Mouse (Mus musculus) yolk sac, embryonic 10.5 days (tissue): ENCODE results near the gene Map3k3.
A peak's percentile ranks its signal among the peaks of the same experiment; 100 is the strongest.
"Not testable (repeated sequence)": the region's sequence is repeated elsewhere in the genome, so short reads cannot be mapped to it uniquely, and the experiment has no call there.

Experiments
- DNase-seq: peaks from one replicate; pipeline ENCODE4 v3.0.0-alpha.2; 2017; ENCODE audit warnings: low spot score

The Map3k3 gene

DNA sequence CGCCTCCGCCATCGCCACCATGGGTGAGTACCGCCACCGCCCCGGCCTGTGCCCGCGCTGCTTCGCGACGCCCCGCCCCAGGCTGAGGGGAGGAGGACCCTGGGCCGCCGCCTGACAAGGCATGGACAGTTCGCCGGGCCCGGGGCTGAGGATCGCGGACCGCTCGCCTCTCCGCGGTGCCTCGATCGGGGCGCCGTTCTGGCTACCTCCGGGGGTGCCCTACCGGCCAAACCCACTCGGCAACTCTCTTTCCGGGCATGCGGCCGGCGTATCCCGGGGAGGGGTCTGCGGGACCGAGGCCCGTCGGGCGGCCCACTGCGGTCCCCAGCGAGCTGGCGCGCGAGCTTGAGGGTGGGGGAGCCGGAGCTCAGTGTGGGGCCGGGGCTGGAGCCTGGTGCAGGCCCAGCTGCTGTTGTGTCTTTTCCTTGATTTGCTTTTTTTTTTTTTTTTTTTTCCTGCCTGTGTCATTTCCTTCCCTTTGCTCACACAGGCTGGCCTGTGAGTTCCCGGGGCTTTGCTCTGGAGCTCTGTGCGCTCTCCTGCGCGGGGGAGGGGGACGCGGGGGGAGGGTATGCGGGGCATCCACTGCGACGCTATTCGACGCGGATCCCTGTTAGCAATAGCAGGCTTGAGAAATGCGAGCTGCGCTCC lies 623 bp downstream of the Map3k3 start:
- DNase-seq = peak; percentile 87

DNA sequence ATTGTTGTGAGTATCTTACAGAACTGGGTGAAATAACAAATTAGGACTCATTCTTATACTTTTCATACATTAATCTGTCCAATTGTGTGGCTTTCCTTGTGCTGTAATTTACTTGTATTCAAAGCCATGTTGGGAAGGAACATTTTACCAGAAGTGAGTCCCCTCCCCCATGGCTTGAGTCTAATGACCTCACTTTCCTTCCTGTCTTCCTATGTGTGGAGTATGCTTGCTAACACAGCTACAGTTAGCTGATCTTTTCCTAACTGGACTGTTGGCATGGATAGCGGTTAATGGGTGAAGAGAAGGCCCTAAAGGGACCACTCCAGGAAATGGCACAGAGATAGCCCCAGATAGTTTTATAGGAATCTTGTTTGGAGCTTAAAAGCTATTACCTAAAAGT lies 13.8 kb downstream of the Map3k3 start:
- no peak for DNase-seq

DNA sequence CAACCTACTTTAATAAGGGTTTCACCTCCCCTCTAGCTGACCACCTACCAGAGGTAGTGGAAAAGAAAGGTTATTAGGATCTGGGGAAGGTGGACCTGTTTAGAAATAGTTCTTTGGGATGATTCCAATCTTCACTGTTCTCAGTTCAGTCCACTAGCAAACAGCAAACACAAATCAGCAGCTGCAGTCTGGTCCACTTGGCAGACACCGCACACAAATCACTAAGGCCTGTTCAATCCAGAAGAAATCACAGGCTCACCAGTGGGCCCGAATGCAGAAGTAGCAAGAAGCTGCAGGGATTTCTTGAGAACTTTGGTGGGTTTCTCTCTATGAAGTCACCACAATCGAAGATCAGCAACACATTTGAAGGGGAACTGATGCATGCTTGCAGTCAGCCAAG lies 18.5 kb downstream of the Map3k3 start:
- no peak for DNase-seq

DNA sequence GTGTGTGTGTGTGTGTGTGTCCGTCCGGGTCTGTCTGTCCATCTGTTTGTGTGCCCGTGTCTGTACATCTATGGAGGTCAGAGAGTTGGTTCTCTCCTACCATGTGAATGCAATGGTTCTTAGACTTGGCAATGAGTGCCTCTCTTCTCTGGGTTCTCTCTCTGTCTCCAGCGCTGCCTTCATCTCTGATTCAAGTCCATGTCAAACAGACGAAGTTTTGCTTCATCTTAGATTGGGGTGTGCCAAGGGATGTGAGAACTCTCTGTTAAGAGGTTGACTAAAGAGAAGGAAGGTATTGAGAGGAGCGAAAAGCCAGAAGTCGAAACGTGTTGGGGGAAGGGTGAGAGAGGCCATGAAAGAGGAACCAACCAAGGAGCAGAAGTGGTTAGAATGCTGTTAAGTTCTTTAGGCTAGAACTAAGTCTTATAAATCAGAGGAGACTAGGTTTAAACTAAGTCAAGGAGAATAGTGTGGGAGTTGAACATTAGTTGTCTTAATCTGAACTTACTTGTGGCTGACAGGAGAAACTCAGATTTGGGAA lies 21.7 kb downstream of the Map3k3 start:
- DNase-seq = no peak

DNA sequence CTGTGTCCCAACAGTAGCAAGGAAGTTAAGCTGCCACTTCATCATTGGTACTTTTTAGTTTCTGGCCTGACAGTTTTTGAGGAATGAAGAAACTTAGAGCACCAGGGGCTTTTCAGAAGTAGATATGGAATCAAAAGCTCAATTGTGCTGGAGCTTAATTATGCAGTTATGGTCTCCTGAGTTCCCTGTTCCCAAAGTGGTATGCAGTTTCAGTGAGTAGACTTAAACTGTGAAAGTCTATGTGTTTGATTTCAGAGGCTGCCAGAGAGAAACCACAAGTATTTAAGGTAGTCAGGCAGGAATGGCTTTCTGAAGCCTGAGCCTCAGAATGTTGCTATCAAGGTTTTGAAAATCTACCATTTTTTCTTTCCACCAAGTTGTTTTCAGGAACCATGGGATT lies 27.3 kb downstream of the Map3k3 start:
- no peak for DNase-seq

DNA sequence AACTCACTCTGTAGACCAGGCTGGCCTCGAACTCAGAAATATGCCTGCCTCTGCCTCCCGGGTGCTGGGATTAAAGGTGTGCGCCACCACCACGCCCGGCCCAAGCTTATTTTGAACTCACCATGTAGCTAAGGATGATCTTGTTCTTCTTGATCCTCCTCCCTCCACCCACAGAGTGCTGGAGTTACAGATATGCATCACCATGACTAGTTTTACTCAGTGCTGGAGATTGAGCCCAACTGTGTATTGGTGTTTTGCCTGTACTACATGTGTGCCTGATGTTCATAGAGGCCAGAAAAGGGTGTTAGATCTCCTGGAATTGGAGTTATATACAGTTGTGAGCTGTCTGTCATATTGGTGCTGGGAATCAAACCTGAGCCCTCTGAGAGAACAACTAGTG lies 37.8 kb downstream of the Map3k3 start:
- DNase-seq = no peak

DNA sequence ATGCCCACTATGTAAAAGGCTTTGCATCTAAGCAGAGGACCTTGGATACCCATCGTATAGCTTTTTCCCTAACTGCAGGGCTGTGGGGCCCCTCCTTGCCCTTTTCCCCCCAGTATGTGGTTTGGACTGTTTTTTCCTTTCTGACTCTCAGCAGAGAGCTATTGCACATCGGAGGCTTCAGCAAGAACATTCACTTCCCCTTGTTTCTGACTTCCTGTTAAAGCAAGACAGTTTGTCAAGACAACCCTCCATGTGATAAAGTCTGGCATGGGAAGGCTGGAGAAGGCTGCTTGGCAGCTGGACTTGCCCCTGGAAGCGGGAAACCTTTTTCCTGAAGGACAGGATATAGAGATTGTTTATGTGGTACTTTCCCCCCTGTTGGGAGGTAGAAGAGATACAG lies 38.3 kb downstream of the Map3k3 start:
- DNase-seq = no peak

DNA sequence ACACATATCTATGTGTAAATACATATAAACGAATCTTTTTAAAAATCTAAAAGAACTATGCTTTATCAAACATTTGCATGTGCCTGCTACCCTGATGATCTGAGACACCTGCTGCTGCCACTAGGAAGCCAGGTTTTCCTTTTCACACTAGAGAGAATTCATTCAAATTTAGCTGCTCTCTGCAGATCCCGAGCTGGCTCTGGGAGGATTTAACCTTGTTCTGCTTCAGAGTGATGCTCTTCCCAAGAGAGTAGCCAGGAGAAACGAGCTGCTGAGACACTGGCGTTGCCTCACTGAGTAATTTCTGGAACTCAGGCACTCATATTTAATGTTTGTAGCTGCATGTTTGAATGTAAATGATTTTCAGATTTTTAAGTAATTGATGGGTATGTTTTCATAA lies 40.4 kb downstream of the Map3k3 start:
- no peak for DNase-seq

DNA sequence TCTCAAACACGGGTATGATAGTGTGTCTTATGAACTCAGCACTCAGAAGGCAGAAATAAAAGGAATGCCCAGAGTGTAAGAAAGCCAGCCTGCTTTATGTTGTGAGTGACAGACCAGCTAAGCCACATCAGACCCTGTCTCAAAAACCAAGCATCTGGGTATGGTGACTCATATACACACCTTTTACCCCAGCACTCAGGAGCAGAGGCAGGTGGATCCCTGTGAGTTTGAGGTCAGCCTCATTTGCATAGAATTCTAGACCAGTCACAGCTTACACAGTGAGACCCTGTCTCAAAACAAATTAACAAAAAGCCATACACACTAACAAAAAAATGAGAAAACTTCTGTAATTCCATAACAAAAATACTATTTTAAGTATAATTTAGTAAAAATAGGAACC lies 41.4 kb downstream of the Map3k3 start:
- no peak for DNase-seq

DNA sequence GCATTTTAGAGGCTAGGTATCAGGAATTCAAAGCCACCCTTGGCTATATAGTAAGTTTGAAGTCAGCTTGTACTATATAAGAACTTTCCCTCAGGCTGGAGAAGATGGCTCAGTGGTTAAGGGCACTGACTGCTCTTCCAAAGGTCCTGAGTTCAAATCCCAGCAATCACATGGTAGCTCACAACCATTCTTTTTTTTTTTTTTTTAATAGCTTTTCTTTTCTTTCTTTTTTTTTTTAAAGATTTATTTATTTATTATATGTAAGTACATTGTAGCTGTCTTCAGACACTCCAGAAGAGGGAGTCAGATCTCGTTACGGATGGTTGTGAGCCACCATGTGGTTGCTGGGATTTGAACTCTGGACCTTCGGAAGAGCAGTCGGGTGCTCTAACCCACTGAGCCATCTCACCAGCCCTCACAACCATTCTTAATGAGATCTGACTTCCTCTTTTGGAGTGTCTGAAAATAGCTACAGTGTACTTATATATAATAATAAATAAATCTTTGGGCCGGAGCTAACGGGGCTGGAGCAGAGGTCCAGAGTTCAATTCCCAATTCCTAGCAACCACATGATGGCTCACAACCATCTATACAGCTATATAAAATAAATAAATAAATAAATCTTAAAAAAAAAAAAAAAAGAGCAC lies 42.4 kb downstream of the Map3k3 start:
- DNase-seq = not testable (repeated sequence)

DNA sequence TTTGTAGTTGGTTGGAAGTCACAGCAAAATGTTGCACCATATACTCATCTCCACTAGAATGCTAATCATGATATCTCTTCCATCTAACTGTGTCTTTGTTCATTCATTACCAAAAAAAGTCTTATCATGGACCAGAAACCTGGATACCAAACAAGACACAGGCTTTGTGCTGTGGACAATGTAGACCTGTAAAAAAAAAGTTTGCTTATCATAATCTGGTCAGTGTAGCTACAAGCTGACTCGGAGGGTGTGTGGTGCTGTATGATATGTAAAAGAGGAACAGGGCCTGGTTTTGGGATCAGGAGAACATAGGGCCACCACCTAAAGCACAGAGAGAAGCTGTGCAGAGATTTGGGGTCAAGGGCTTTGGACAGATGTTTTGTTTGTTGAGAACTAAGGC lies 45.1 kb downstream of the Map3k3 start:
- no peak for DNase-seq

DNA sequence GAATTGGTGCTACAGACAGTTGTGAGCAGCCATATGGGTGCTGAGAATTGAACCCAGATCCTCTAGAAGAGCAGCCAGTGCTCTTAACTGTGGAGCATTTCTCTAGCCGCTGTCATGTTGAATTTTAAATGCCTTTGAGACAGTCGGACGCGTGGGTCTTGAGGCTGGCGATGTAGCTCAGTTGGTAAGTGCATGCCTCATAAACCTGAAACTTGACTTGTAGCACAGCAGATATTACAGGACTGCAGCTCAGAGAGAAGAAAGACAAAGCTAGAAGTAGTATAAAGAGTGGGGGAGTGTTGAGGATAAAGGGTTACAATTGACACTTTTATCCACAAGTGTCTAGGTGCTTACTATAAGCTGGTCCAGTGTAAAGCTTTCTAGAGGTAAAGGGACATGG lies 48.1 kb downstream of the Map3k3 start:
- DNase-seq = no peak

DNA sequence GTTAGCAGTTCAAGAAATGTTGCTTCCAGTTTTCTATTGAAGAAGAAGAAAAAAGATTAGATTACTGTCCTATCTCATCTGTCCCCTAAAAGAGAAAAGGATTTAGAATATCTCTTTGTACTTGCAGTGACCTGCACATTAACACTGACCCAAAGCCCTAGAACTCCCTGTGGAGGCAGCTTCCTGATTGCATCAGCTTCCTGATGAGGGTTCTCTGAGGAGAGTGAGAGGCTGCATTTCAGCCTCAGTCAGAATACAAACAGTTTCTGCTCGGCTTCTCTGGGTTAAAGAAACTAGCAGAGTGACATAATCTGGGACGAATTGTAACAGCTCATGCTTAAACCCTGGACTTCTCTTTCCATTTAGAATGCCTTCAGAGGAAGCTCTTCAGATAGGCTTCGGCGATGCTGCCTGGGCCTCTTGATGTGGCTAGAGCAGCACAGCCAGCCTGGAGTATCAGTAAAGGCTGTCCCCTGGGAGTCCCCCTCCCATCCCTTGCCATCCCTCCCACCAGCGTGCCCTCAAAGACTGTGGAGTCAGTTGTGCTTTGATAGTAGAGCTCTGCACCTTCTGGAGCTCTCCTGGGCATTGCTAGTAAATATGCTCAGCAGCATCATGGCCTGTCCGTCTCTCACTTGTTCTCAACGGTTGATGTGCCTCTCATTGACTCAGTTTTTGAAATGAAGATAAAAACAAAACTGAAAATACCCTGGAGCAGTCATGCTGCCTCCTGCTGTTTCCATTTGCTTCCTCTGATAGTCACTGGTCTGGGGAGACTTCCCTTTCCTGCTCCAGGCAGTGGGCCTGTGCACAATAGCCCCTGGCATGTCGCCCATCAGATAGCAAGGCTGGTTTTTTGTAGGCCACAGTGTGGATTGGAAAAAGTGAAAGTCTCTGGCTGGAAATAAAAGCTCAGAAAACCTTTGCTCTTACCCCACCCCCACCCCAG lies 50.4 kb downstream of the Map3k3 start:
- peak; percentile 28 for DNase-seq

DNA sequence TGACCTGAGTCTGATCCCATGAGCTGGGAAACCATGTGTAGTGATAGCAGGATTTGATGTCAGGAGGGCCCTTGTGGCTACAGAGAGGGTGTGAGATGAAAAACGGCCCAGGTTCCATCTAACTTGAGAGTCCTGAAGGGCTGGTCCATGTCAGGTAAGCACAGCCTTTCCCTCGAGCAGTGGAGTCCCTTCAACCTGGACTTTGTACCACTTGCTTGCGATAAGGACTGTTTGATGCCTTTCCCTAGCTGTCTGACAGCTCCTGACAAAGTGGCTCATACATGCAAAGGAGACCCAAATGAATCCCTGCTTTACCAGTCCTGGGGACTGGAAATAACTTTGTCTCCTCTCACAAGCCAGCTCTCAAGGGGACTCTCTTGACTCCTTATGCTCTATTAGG lies 66.8 kb downstream of the Map3k3 start:
- DNase-seq = peak; percentile 43

DNA sequence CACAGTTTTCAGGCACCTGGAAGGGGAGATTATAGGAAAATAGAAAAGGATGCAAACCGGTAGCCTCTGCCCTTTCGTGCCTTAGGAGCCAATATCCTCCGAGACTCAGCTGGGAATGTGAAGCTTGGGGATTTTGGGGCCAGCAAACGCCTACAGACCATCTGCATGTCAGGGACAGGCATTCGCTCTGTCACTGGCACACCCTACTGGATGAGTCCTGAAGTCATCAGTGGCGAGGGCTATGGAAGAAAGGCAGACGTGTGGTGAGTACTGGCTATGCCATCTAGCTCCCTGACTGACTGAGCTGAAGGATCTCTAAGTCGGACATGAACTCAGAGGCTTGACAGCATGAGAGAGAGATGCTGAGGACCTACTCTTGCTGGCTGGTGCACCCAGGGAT lies 67.7 kb downstream of the Map3k3 start:
- DNase-seq = no peak

DNA sequence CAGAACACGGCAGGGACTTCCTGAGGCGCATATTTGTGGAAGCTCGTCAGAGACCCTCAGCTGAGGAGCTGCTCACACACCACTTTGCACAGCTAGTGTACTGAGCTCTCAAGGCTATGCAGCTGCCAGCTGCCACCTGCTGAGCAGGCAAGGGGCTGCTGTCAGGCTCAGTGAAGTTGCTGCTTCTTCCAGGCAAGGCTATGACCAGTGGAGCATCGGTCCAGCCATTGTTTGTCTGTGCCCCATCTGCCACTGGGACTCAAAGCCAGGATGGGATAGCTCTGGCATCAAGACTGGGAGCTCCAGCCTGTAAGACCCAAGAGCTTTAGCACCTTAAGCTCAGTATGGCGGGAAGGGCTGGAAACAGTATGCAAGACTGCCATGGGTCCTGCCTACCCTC lies 69.7 kb downstream of the Map3k3 start:
- no peak for DNase-seq

DNA sequence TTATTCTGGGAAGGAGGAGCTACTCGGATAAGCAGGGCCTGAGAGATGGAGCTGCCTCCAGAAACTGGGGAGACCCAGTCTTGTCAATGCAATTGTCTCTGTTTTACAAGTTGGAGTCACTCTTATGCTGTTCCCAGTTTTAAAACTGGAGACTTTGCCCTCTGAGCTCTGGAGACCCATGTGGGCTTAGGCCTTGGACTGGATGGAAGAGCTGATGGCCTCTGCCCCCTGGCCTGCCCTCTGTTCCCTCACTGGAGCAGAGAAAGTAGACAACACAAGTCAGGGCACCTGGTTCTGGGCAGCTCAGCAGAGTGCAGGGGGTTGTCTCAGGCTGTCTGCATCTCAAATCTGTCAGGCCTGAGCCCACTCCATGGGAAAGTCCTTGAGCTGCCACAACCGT lies 70.4 kb downstream of the Map3k3 start:
- no peak for DNase-seq

DNA sequence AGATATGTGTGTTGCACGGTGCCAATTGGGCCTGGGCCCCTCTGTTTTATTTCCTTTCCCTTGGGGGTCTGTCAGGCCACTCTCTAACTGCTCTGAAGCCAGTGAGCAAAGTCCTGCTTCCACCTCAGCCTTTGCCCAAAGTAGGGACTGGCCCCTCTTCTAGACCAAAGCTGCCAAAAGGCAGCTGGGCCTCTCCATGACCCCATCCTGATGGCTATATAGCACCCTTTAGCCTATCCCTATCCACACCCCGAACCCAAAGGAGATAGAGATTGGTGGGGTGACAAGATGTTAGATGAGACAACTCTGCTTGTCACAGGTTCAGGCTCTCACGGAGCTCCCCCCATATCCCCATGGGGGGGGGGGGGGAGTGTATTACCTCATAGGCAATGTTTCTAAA lies 71.3 kb downstream of the Map3k3 start:
- DNase-seq = no peak

DNA sequence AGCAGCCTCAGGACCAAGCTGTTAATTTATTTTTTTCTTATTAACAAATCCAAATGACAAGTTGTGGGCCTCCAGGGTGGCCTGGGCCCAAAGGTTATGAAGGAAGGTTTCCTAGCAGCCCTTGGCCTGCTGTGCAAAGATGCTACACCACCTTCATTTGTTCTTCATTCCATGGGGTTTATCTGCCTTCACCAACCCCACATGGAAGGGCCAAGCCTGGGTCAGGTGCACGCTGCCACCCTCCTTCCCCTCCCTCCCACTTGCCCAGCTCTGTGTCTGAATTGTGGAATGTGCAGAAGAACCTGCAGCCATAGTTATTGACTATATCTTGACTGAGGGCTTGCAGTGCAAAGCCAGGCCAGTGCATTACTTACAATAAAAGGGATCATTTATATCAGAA lies 71.8 kb downstream of the Map3k3 start:
- DNase-seq = no peak

DNA sequence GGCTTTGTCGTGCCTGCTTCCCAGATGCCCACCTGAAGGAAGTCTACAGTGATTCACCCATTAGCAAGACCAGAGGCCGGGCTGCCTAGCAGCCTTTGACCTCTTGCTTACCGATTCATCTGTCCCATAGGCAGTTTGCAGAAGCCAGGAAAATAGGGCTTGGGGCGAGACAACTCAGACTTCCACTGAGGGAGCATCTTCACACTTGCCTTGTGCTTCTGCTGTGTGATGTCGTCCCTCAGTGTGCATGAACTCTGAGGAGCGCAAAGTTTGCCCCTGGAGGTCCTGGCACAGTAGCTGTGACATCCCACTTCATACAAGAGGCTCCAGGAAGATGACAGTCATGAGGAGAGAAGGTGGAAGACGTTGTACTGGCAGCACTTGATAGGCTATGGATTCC lies 72.7 kb downstream of the Map3k3 start:
- DNase-seq = no peak

DNA sequence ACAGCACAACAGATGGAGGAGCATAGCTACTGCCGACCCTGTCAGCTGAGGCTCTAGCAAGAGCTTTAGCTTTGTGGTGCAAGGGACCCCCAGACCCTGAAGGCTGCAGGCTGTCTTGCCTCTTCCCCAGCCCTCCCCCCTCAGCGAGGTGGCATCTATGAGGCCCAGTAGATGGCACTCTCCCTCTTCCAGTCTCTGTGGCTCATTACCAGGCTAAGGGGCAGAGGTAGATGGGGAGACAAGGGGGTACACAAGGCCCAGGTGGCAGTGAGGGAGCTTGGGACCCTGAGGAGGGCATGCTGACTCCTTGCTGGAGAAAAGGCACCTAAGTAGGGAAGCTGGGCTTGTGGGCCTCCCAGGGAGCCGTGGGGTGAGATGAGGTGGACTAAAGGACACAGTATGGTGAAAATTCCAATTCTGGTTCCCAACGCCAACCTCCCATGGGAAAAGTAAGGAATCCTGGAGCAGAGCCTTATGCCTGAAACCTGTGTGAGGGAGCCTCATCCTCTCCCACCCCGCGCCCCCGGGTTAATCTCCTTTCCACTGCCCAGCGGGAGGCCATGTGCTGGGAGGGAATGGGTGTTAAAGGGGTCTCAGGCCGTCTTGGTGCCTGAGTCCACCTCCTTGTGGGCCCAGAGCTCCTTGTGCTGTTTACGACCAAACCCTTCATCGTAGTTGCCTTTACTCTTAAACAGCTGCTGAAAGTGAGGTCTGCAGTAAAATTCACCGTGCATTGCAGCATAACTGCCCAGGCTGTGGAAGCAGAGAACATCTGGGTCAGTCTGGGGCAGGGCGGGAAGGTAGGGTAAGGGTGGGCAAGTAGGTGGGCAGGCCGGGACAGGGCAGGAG lies 73.9 kb downstream of the Map3k3 start:
- no peak for DNase-seq

DNA sequence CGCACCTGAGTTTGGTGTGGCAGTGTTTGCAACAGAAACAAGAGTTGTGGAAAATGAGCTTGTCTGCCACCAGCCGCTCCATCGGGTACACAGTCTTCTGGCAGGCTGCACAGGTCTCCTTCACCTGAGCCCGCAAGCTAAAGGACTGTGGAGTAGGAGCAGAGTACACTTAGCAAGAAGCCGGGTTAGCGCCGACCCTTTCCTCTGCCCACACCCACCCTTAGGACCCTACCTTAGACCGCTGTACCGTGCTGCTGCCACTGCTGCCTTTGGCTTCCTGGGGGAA lies 74.5 kb downstream of the Map3k3 start:
- DNase-seq = no peak
